Mouse (Mus musculus): Measurements from ENCODE around the gene Col4a6. TPM values are rescaled to one million over a fixed set of nuclear protein-coding genes. Genes with fewer than 3 reads are reported as not detected.

Col4a6 gene
- polyA plus RNA-seq, 1 experiment from 2014 or later: 2.1 TPM

- Histone ChIP-seq H3K27me3 (ENCODE audit: low read depth, poor library complexity, severe bottlenecking) (peaks cover 97% of the 10 kb centered on the region), H3K27ac (replicated peaks) (no peak overlapping the region), H3K4me1 (no peaks in the 10 kb centered on the region), H3K4me3 (no peak overlapping the region), H3K36me3 (no peaks in the 10 kb centered on the region), H3K9me3 (replicated peaks) (no peaks in the 10 kb centered on the region)
- WGBS: 34% methylated on average over 5 of the region's 5 CpGs
- DNase-seq (ENCODE audit: low spot score): no peak
Observed at GRCm38 (mm10) chrX:141212802-141213201, 261.1 kb downstream of the Col4a6 start.

GRCm38 (mm10) chrX:141198993-141199392 lies 274.9 kb downstream of the Col4a6 start:
- Histone ChIP-seq H3K27ac (replicated peaks) (no peak overlapping the region), H3K4me3 (no peak overlapping the region), H3K36me3 (no peaks in the 10 kb centered on the region), H3K4me1 (no peaks in the 10 kb centered on the region), H3K9me3 (replicated peaks) (no peaks in the 10 kb centered on the region), H3K27me3 (ENCODE audit: low read depth, poor library complexity, severe bottlenecking) (peaks cover 100% of the 10 kb centered on the region)
- no peak for DNase-seq (ENCODE audit: low spot score)
- 85% methylated on average over 3 of the region's 3 CpGs for whole genome bisulfite sequencing

GRCm38 (mm10) chrX:141195036-141195435 lies 278.8 kb downstream of the Col4a6 start:
- no peak overlapping the region for H3K27ac ChIP-seq (replicated peaks)
- no peak for DNase-seq (ENCODE audit: low spot score)
- H3K9me3 ChIP-seq (replicated peaks): no peaks in the 10 kb centered on the region
- H3K4me3 ChIP-seq: no peak overlapping the region
- no peaks in the 10 kb centered on the region for H3K36me3 ChIP-seq
- peaks cover 100% of the 10 kb centered on the region for H3K27me3 ChIP-seq (ENCODE audit: low read depth, poor library complexity, severe bottlenecking)
- H3K4me1 ChIP-seq: peaks cover 20% of the 10 kb centered on the region

GRCm38 (mm10) chrX:141175353-141175752 lies 298.5 kb downstream of the Col4a6 start:
- Histone ChIP-seq H3K27ac (replicated peaks) (no peak overlapping the region), H3K36me3 (no peaks in the 10 kb centered on the region), H3K27me3 (ENCODE audit: low read depth, poor library complexity, severe bottlenecking) (peaks cover 100% of the 10 kb centered on the region), H3K4me3 (no peak overlapping the region), H3K9me3 (replicated peaks) (no peaks in the 10 kb centered on the region), H3K4me1 (no peaks in the 10 kb centered on the region)
- WGBS: 45% methylated on average over 7 of the region's 7 CpGs
- DNase-seq (ENCODE audit: low spot score): peak; percentile 30

GRCm38 (mm10) chrX:141165067-141165466 lies 308.8 kb downstream of the Col4a6 start:
- Histone ChIP-seq H3K36me3 (no peaks in the 10 kb centered on the region), H3K9me3 (replicated peaks) (no peaks in the 10 kb centered on the region), H3K4me3 (no peak overlapping the region), H3K27ac (replicated peaks) (no peak overlapping the region), H3K4me1 (no peaks in the 10 kb centered on the region), H3K27me3 (ENCODE audit: low read depth, poor library complexity, severe bottlenecking) (peaks cover 91% of the 10 kb centered on the region)
- DNase-seq (ENCODE audit: low spot score): no peak
- 92% methylated on average over 4 of the region's 4 CpGs for WGBS

GRCm38 (mm10) chrX:141160371-141160770 lies 313.5 kb downstream of the Col4a6 start:
- DNase-seq (ENCODE audit: low spot score): no peak
- Histone ChIP-seq H3K27me3 (ENCODE audit: low read depth, poor library complexity, severe bottlenecking) (peaks cover 90% of the 10 kb centered on the region), H3K4me1 (no peaks in the 10 kb centered on the region), H3K36me3 (no peaks in the 10 kb centered on the region), H3K4me3 (no peak overlapping the region), H3K9me3 (replicated peaks) (no peaks in the 10 kb centered on the region), H3K27ac (replicated peaks) (no peak overlapping the region)
- WGBS: 75% methylated on average over 3 of the region's 3 CpGs

- no peaks in the 10 kb centered on the region for H3K9me3 ChIP-seq (replicated peaks)
- H3K4me3 ChIP-seq: no peak overlapping the region
- DNase-seq (ENCODE audit: low spot score): no peak
- no peak overlapping the region for H3K27ac ChIP-seq (replicated peaks)
- WGBS: 42% methylated on average over 4 of the region's 4 CpGs
- no peaks in the 10 kb centered on the region for H3K4me1 ChIP-seq
- peaks cover 96% of the 10 kb centered on the region for H3K27me3 ChIP-seq (ENCODE audit: low read depth, poor library complexity, severe bottlenecking)
- no peaks in the 10 kb centered on the region for H3K36me3 ChIP-seq
Observed at GRCm38 (mm10) chrX:141158160-141158559, 315.7 kb downstream of the Col4a6 start.

- Histone ChIP-seq H3K4me3 (no peak overlapping the region), H3K4me1 (no peaks in the 10 kb centered on the region), H3K36me3 (no peaks in the 10 kb centered on the region), H3K27ac (replicated peaks) (no peak overlapping the region), H3K9me3 (replicated peaks) (no peaks in the 10 kb centered on the region), H3K27me3 (ENCODE audit: low read depth, poor library complexity, severe bottlenecking) (peaks cover 96% of the 10 kb centered on the region)
- 66% methylated on average over 4 of the region's 4 CpGs for WGBS
- DNase-seq (ENCODE audit: low spot score): no peak
Observed at GRCm38 (mm10) chrX:141157626-141158025, 316.2 kb downstream of the Col4a6 start.

- no peak overlapping the region for H3K27ac ChIP-seq (replicated peaks)
- no peaks in the 10 kb centered on the region for H3K9me3 ChIP-seq (replicated peaks)
- no peak for DNase-seq (ENCODE audit: low spot score)
- H3K4me1 ChIP-seq: peaks cover 4% of the 10 kb centered on the region; the same call in 1 of the 2 replicates
- WGBS: 15% methylated on average over 2 of the region's 2 CpGs
- H3K4me3 ChIP-seq: no peak overlapping the region
- peaks cover 97% of the 10 kb centered on the region for H3K27me3 ChIP-seq (ENCODE audit: low read depth, poor library complexity, severe bottlenecking)
- no peaks in the 10 kb centered on the region for H3K36me3 ChIP-seq
Observed at GRCm38 (mm10) chrX:141156696-141157095, 317.2 kb downstream of the Col4a6 start.

GRCm38 (mm10) chrX:141151182-141151581 lies 322.7 kb downstream of the Col4a6 start:
- peaks cover 69% of the 10 kb centered on the region for H3K27me3 ChIP-seq (ENCODE audit: low read depth, poor library complexity, severe bottlenecking)
- H3K27ac ChIP-seq (replicated peaks): peak overlapping the region; percentile 65
- H3K4me3 ChIP-seq: no peak overlapping the region

GRCm38 (mm10) chrX:141150290-141150689 lies 323.6 kb downstream of the Col4a6 start:
- Histone ChIP-seq H3K4me3 (no peak overlapping the region), H3K27ac (replicated peaks) (peak overlapping the region; percentile 65), H3K4me1 (peaks cover 13% of the 10 kb centered on the region), H3K27me3 (ENCODE audit: low read depth, poor library complexity, severe bottlenecking) (peaks cover 60% of the 10 kb centered on the region), H3K9me3 (replicated peaks) (no peaks in the 10 kb centered on the region), H3K36me3 (no peaks in the 10 kb centered on the region)
- DNase-seq (ENCODE audit: low spot score): no peak

More at GRCm38 (mm10) chrX:141151182-141151581, 322.7 kb downstream of the Col4a6 start:
- DNase-seq (ENCODE audit: low spot score): no peak
- no peaks in the 10 kb centered on the region for H3K36me3 ChIP-seq
- no peaks in the 10 kb centered on the region for H3K9me3 ChIP-seq (replicated peaks)
- H3K4me1 ChIP-seq: peaks cover 13% of the 10 kb centered on the region

- peak overlapping the region; percentile 65 for H3K27ac ChIP-seq (replicated peaks)
- WGBS: 56% methylated on average over 1 of the region's 1 CpGs
- H3K4me3 ChIP-seq: no peak overlapping the region
- H3K36me3 ChIP-seq: no peaks in the 10 kb centered on the region
- H3K9me3 ChIP-seq (replicated peaks): no peaks in the 10 kb centered on the region
- no peak for DNase-seq (ENCODE audit: low spot score)
- peaks cover 54% of the 10 kb centered on the region for H3K27me3 ChIP-seq (ENCODE audit: low read depth, poor library complexity, severe bottlenecking)
- H3K4me1 ChIP-seq: peaks cover 13% of the 10 kb centered on the region
Observed at GRCm38 (mm10) chrX:141149705-141150104, 324.2 kb downstream of the Col4a6 start.
